Mouse (Mus musculus) liver, embryonic 14.5 days (tissue): ENCODE data around the gene Josd1.

Experiments used
- CTCF ChIP-seq: IDR thresholded peaks from 2 replicates; pipeline ENCODE4 v1.5.1; 2016; ENCODE audit warnings: antibody characterized with exemption, low read depth, control low read depth
- EP300 ChIP-seq: IDR thresholded peaks from 2 replicates; pipeline ENCODE4 v1.6.1; 2016; ENCODE audit warnings: antibody characterized with exemption, low read depth

GRCm38 (mm10) chr15:79664666-79665065 is 23.1 kb downstream of the Josd1 start:
- TF ChIP-seq CTCF (no peak), EP300 (no peak)
